Mouse (Mus musculus) lung, embryonic 15.5 days (tissue): ENCODE data around the gene Atl3. TPM values are rescaled to one million over a fixed set of nuclear protein-coding genes. Genes with fewer than 3 reads are reported as not detected.

Source experiments
- ATAC-seq: fragments of 200-750 bp; cut with Nextera tagmentation; 2 replicates; pipeline ENCODE4 v1.8.0; 2017; ENCODE audit warnings: moderate number of reproducible peaks, borderline replicate concordance; ENCODE audit not compliant: low FRiP score, low TSS enrichment; ENCODE audit errors: extremely low read depth
- H3K27ac ChIP-seq: fragments of 300-500 bp; sonication (generic); 2 replicates; pipeline ENCODE4 v1.5.1; 2015; ENCODE audit warnings: moderate library complexity, mild to moderate bottlenecking, inconsistent platforms
- H3K27me3 ChIP-seq: fragments of 300-500 bp; sonication (generic); 2 replicates; pipeline ENCODE4 v1.6.1; 2015; ENCODE audit warnings: inconsistent platforms
- H3K36me3 ChIP-seq: fragments of 300-500 bp; sonication (generic); 2 replicates; pipeline ENCODE4 v1.6.1; 2015; ENCODE audit warnings: inconsistent platforms
- H3K4me1 ChIP-seq: fragments of 300-500 bp; sonication (generic); 2 replicates; pipeline ENCODE4 v1.6.1; 2015; ENCODE audit warnings: inconsistent platforms
- H3K4me2 ChIP-seq: fragments of 300-500 bp; sonication (generic); 2 replicates; pipeline ENCODE4 v1.6.1; 2015; ENCODE audit warnings: inconsistent platforms, mild to moderate bottlenecking, moderate library complexity
- H3K4me3 ChIP-seq: fragments of 300-500 bp; sonication (generic); 2 replicates; pipeline ENCODE4 v1.5.1; 2015; ENCODE audit warnings: mild to moderate bottlenecking, inconsistent platforms
- H3K9ac ChIP-seq: fragments of 300-500 bp; sonication (generic); 2 replicates; pipeline ENCODE4 v1.6.1; 2015; ENCODE audit warnings: inconsistent platforms
- H3K9me3 ChIP-seq: fragments of 300-500 bp; sonication (generic); 2 replicates; pipeline ENCODE4 v1.6.1; 2016; ENCODE audit warnings: inconsistent platforms
- WGBS: fragments of 180-500 bp; shearing (Covaris S2); methylation state at CpG from one replicate; pipeline ENCODE4 v1.1.7; 2015; 5-methylcytosine and 5-hydroxymethylcytosine counted together
- polyA plus RNA-seq: library from polyadenylated mRNA; unstranded; fragments of >200 nt; fragmentation: Nextera tagmentation; extraction: Ambion mirVana; gene quantifications from 2 replicates; pipeline ENCODE4 v1.2.1, GENCODE M21; 2015

The Atl3 gene
- polyA plus RNA-seq, 1 experiment from 2014 or later: 21.2 TPM

- WGBS: 35% methylated on average over 4 of the region's 4 CpGs
- H3K4me3 ChIP-seq: no peak overlapping the region
- no peaks in the 10 kb centered on the region for H3K36me3 ChIP-seq
- peak overlapping the region; percentile 43 for H3K27ac ChIP-seq
- H3K9ac ChIP-seq: no peak overlapping the region
- no peak overlapping the region for H3K4me2 ChIP-seq
- ATAC-seq: peak; percentile 77; the same call in 1 of the 2 replicates
- no peaks in the 10 kb centered on the region for H3K9me3 ChIP-seq
- peaks cover 21% of the 10 kb centered on the region for H3K4me1 ChIP-seq
- H3K27me3 ChIP-seq: no peaks in the 10 kb centered on the region
Measured at GRCm38 (mm10) chr19:7551550-7552300, 57.9 kb downstream of the Atl3 start.

GRCm38 (mm10) chr19:7552301-7552673, 58.4 kb downstream of the Atl3 start:
- H3K4me3 ChIP-seq: no peak overlapping the region
- H3K4me2 ChIP-seq: no peak overlapping the region
- H3K9ac ChIP-seq: no peak overlapping the region
- 46% methylated on average over 2 of the region's 2 CpGs for WGBS
- peak; percentile 36; the same call in 1 of the 2 replicates for ATAC-seq
- peaks cover 21% of the 10 kb centered on the region for H3K4me1 ChIP-seq
- H3K36me3 ChIP-seq: no peaks in the 10 kb centered on the region
- no peaks in the 10 kb centered on the region for H3K27me3 ChIP-seq
- no peaks in the 10 kb centered on the region for H3K9me3 ChIP-seq
- H3K27ac ChIP-seq: peak overlapping the region; percentile 43

GRCm38 (mm10) chr19:7553441-7553840, 59.6 kb downstream of the Atl3 start:
- no peak for ATAC-seq
- H3K9me3 ChIP-seq: no peaks in the 10 kb centered on the region
- no peak overlapping the region for H3K4me3 ChIP-seq
- peaks cover 16% of the 10 kb centered on the region for H3K4me1 ChIP-seq
- no peaks in the 10 kb centered on the region for H3K36me3 ChIP-seq
- H3K27me3 ChIP-seq: no peaks in the 10 kb centered on the region
- no peak overlapping the region for H3K9ac ChIP-seq
- H3K27ac ChIP-seq: no peak overlapping the region
- H3K4me2 ChIP-seq: no peak overlapping the region

GRCm38 (mm10) chr19:7554881-7555280, 61.0 kb downstream of the Atl3 start:
- Histone ChIP-seq H3K9ac (no peak overlapping the region), H3K4me2 (no peak overlapping the region), H3K4me3 (no peak overlapping the region), H3K4me1 (peaks cover 16% of the 10 kb centered on the region), H3K9me3 (no peaks in the 10 kb centered on the region), H3K36me3 (no peaks in the 10 kb centered on the region), H3K27ac (no peak overlapping the region), H3K27me3 (no peaks in the 10 kb centered on the region)
- WGBS: 56% methylated on average over 4 of the region's 4 CpGs
- no peak for ATAC-seq

GRCm38 (mm10) chr19:7556641-7557040, 62.8 kb downstream of the Atl3 start:
- no peaks in the 10 kb centered on the region for H3K27me3 ChIP-seq
- H3K9me3 ChIP-seq: no peaks in the 10 kb centered on the region
- WGBS: 97% methylated on average over 1 of the region's 1 CpGs
- no peak overlapping the region for H3K27ac ChIP-seq
- no peak for ATAC-seq
- no peak overlapping the region for H3K4me2 ChIP-seq
- H3K4me3 ChIP-seq: no peak overlapping the region
- H3K9ac ChIP-seq: no peak overlapping the region
- no peaks in the 10 kb centered on the region for H3K36me3 ChIP-seq
- H3K4me1 ChIP-seq: peaks cover 11% of the 10 kb centered on the region

- H3K36me3 ChIP-seq: no peaks in the 10 kb centered on the region
- H3K27ac ChIP-seq: no peak within 1 kb of the TSS
- H3K4me3 ChIP-seq: peak within 1 kb of the TSS; percentile 56
- H3K9me3 ChIP-seq: no peaks in the 10 kb centered on the region
- peak within 1 kb of the TSS; percentile 48 for H3K9ac ChIP-seq
- WGBS: 2% methylated on average over 27 of the region's 27 CpGs
- peak within 1 kb of the TSS; percentile 84 for H3K4me2 ChIP-seq
- H3K27me3 ChIP-seq: no peaks in the 10 kb centered on the region
- peaks cover 4% of the 10 kb centered on the region; the same call in 1 of the 2 replicates for H3K4me1 ChIP-seq
- peak; percentile 88 for ATAC-seq
Measured at GRCm38 (mm10) chr19:7557328-7557822, 63.5 kb downstream of the Atl3 start, which contains the start of gene Pla2g16. TSS of gene Pla2g16 (plus strand) at chr19:7557459.

GRCm38 (mm10) chr19:7557844-7558243, 64.0 kb downstream of the Atl3 start:
- ATAC-seq: no peak
- Histone ChIP-seq H3K27ac (no peak overlapping the region), H3K36me3 (no peaks in the 10 kb centered on the region), H3K9me3 (no peaks in the 10 kb centered on the region), H3K4me2 (peak overlapping the region; percentile 84), H3K9ac (peak overlapping the region; percentile 48), H3K27me3 (no peaks in the 10 kb centered on the region), H3K4me1 (no peaks in the 10 kb centered on the region), H3K4me3 (peak overlapping the region; percentile 56)
- 8% methylated on average over 4 of the region's 4 CpGs for WGBS

GRCm38 (mm10) chr19:7558675-7559074, 64.8 kb downstream of the Atl3 start:
- Histone ChIP-seq H3K4me2 (peak overlapping the region; percentile 84), H3K27ac (no peak overlapping the region), H3K4me3 (peak overlapping the region; percentile 56), H3K4me1 (no peaks in the 10 kb centered on the region), H3K9ac (no peak overlapping the region), H3K36me3 (no peaks in the 10 kb centered on the region), H3K27me3 (no peaks in the 10 kb centered on the region), H3K9me3 (no peaks in the 10 kb centered on the region)
- 68% methylated on average over 4 of the region's 4 CpGs for WGBS
- ATAC-seq: no peak

GRCm38 (mm10) chr19:7559986-7560385, 66.1 kb downstream of the Atl3 start:
- H3K9ac ChIP-seq: no peak overlapping the region
- H3K27me3 ChIP-seq: no peaks in the 10 kb centered on the region
- H3K9me3 ChIP-seq: no peaks in the 10 kb centered on the region
- no peaks in the 10 kb centered on the region for H3K36me3 ChIP-seq
- 52% methylated on average over 4 of the region's 4 CpGs for whole genome bisulfite sequencing
- H3K4me3 ChIP-seq: no peak overlapping the region
- no peaks in the 10 kb centered on the region for H3K4me1 ChIP-seq
- H3K4me2 ChIP-seq: no peak overlapping the region
- no peak overlapping the region for H3K27ac ChIP-seq
- no peak for ATAC-seq

- WGBS: 48% methylated on average over 3 of the region's 3 CpGs
- H3K4me1 ChIP-seq: no peaks in the 10 kb centered on the region
Measured at GRCm38 (mm10) chr19:7561456-7561855, 67.6 kb downstream of the Atl3 start.

GRCm38 (mm10) chr19:7562601-7563129, 68.8 kb downstream of the Atl3 start:
- no peaks in the 10 kb centered on the region for H3K9me3 ChIP-seq
- H3K27me3 ChIP-seq: no peaks in the 10 kb centered on the region
- no peaks in the 10 kb centered on the region for H3K4me1 ChIP-seq
- no peak overlapping the region for H3K4me3 ChIP-seq
- no peak overlapping the region for H3K27ac ChIP-seq
- 77% methylated on average over 10 of the region's 10 CpGs for WGBS
- ATAC-seq: no peak
- H3K4me2 ChIP-seq: no peak overlapping the region
- H3K36me3 ChIP-seq: no peaks in the 10 kb centered on the region
- H3K9ac ChIP-seq: no peak overlapping the region

More at GRCm38 (mm10) chr19:7561456-7561855, 67.6 kb downstream of the Atl3 start:
- Histone ChIP-seq H3K27ac (no peak overlapping the region), H3K9ac (no peak overlapping the region), H3K4me2 (no peak overlapping the region), H3K9me3 (no peaks in the 10 kb centered on the region), H3K36me3 (no peaks in the 10 kb centered on the region), H3K27me3 (no peaks in the 10 kb centered on the region), H3K4me3 (no peak overlapping the region)
- ATAC-seq: no peak

- no peak for ATAC-seq
- Histone ChIP-seq H3K4me2 (no peak overlapping the region), H3K9me3 (no peaks in the 10 kb centered on the region), H3K4me1 (no peaks in the 10 kb centered on the region), H3K4me3 (no peak overlapping the region), H3K9ac (no peak overlapping the region), H3K36me3 (no peaks in the 10 kb centered on the region), H3K27me3 (no peaks in the 10 kb centered on the region), H3K27ac (no peak overlapping the region)
- WGBS: 78% methylated on average over 2 of the region's 2 CpGs
Measured at GRCm38 (mm10) chr19:7563676-7564075, 69.8 kb downstream of the Atl3 start.
